Comparison of ENCODE assay signal across 14 mouse cellular contexts in genomic region chr8:113721459-113721858, GRCm38 (mm10).
DNase-seq lines count a peak whose midpoint lies in the region; ATAC-seq lines count a peak whose summit lies in the region.
"Had no signal": no experiment of that assay in that cellular context is flagged by ENCODE, and none has a peak within 500 bp of the region (broad histone marks: within the 10 kb centered on the region; RNA-seq: fewer than 3 reads in every experiment).

No protein-coding gene starts in this region.

- peaks cover 20% of the 10 kb centered on the region for H3K4me1 ChIP-seq in kidney, embryonic 15.5 days
- peaks cover 20% of the 10 kb centered on the region for H3K4me1 ChIP-seq in limb, embryonic 15.5 days
- H3K4me1 ChIP-seq: megakaryocyte, embryonic 14.5 days had no signal

- no peak overlapping the region for H3K4me3 ChIP-seq in kidney, embryonic 15.5 days (replicated peaks)
- no peak overlapping the region for H3K4me3 ChIP-seq in limb, embryonic 15.5 days
- H3K4me3 ChIP-seq: megakaryocyte, embryonic 14.5 days had no signal

- WGBS in kidney, embryonic 15.5 days, result 47% methylated on average over 13 of the region's 13 CpGs
- 30% methylated on average over 13 of the region's 13 CpGs for WGBS in limb, embryonic 15.5 days

- no peaks in the 10 kb centered on the region for H3K27me3 ChIP-seq in kidney, embryonic 15.5 days
- peaks cover 71% of the 10 kb centered on the region for H3K27me3 ChIP-seq in limb, embryonic 15.5 days
- H3K27me3 ChIP-seq: megakaryocyte, embryonic 14.5 days had no signal

- intact Hi-C loops in left cerebral cortex, postnatal 14 days (cut with DNase I), result no loop called here

- no peak overlapping the region for H3K4me2 ChIP-seq in kidney, embryonic 15.5 days
- no peak overlapping the region for H3K4me2 ChIP-seq in limb, embryonic 15.5 days

- no peaks in the 10 kb centered on the region for H3K9me3 ChIP-seq in kidney, embryonic 15.5 days (replicated peaks)
- H3K9me3 ChIP-seq in limb, embryonic 15.5 days, result no peaks in the 10 kb centered on the region

- no peaks in the 10 kb centered on the region for H3K36me3 ChIP-seq in kidney, embryonic 15.5 days
- no peaks in the 10 kb centered on the region for H3K36me3 ChIP-seq in limb, embryonic 15.5 days

- no peak overlapping the region for H3K27ac ChIP-seq in kidney, embryonic 15.5 days
- H3K27ac ChIP-seq in limb, embryonic 15.5 days, result no peak overlapping the region
- H3K27ac ChIP-seq: liver, embryonic 14.5 days had no signal

- DNase-seq in cerebellum, postnatal 10 days, result peak; percentile 32 to 38
- DNase-seq in left cerebral cortex, postnatal 14 days (ENCODE audit: low spot score in 2 of 2), result peak; percentile 11 to 20
- no peak for DNase-seq in left cerebral cortex, adult 8-10 months (ENCODE audit: low spot score in 2 of 2)
- DNase-seq: cerebellum, adult 8-10 months; gastrocnemius, postnatal 36 days; heart, postnatal 36 days; spleen, adult 18-20 months had no signal

- no peak for ATAC-seq in cerebellum, adult (ENCODE audit: insufficient number of reproducible peaks, low FRiP score, low TSS enrichment)
- ATAC-seq in kidney, embryonic 15.5 days (replicated peaks; ENCODE audit: low FRiP score), result 0 out of 2 replicates have a peak, but pooled peaks have one; percentile 33
- ATAC-seq in limb, embryonic 15.5 days (ENCODE audit: insufficient number of reproducible peaks, low FRiP score, low TSS enrichment, low read depth), result 0 out of 2 replicates have a peak, but pooled peaks have one; percentile 35
- no peak for ATAC-seq in megakaryocyte, adult 5-6 weeks (ENCODE audit: poor library complexity, severe bottlenecking)
- no peak for ATAC-seq in erythroid progenitor cell, adult 5-6 weeks (replicated peaks; ENCODE audit: low FRiP score, poor library complexity, severe bottlenecking)

- no peak overlapping the region for H3K9ac ChIP-seq in kidney, embryonic 15.5 days
- no peak overlapping the region for H3K9ac ChIP-seq in limb, embryonic 15.5 days
- H3K9ac ChIP-seq: liver, embryonic 14.5 days had no signal

Comparison
In these comparisons a context has a peak if more than half of its experiments do, and no peak if none do; other contexts are left out.
1. DNase-seq: peak in cerebellum, postnatal 10 days (2 of 2) and left cerebral cortex, postnatal 14 days (2 of 2); none in left cerebral cortex, adult 8-10 months (0 of 2).
2. ATAC-seq: peak in kidney, embryonic 15.5 days (single experiment) and limb, embryonic 15.5 days (single experiment); none in cerebellum, adult (single experiment), megakaryocyte, adult 5-6 weeks (single experiment) and erythroid progenitor cell, adult 5-6 weeks (single experiment).